Mouse (Mus musculus) gastrocnemius, adult 18-20 months (tissue): ENCODE results near the gene Atg9b. TPM values are rescaled to one million over a fixed set of nuclear protein-coding genes. Genes with fewer than 3 reads are reported as not detected.
A peak's percentile ranks its signal among the peaks of the same experiment; 100 is the strongest.

Experiments used
- DNase-seq: peaks from one replicate; pipeline ENCODE4 v3.0.0; 2021; ENCODE audit warnings: low spot score
- total RNA-seq, 2 experiments: library from RNA; stranded (reverse); gene quantifications; 2 replicates each; pipeline ENCODE4 v1.2.3; 2021

The Atg9b gene
- total RNA-seq, 2 experiments from 2014 or later = 0.16 to 0.19 TPM

- no peak for DNase-seq
Measured at GRCm38 (mm10) chr5:24350531-24351250, 41.3 kb downstream of the Atg9b start.

- no peak for DNase-seq
Measured at GRCm38 (mm10) chr5:24350073-24350472, 41.9 kb downstream of the Atg9b start.

GRCm38 (mm10) chr5:24348546-24348945 lies 43.4 kb downstream of the Atg9b start:
- no peak for DNase-seq

GRCm38 (mm10) chr5:24348128-24348527 lies 43.8 kb downstream of the Atg9b start:
- peak; percentile 34 for DNase-seq

GRCm38 (mm10) chr5:24347186-24347875 lies 44.6 kb downstream of the Atg9b start:
- no peak for DNase-seq

- DNase-seq = no peak
Measured at GRCm38 (mm10) chr5:24346313-24346712, 45.6 kb downstream of the Atg9b start.

- no peak for DNase-seq
Measured at GRCm38 (mm10) chr5:24344477-24345051, 47.4 kb downstream of the Atg9b start.

GRCm38 (mm10) chr5:24343977-24344436 lies 47.9 kb downstream of the Atg9b start:
- DNase-seq = no peak

- DNase-seq = no peak
Measured at GRCm38 (mm10) chr5:24343379-24343778, 48.6 kb downstream of the Atg9b start.

GRCm38 (mm10) chr5:24342966-24343365 lies 49.0 kb downstream of the Atg9b start:
- no peak for DNase-seq

GRCm38 (mm10) chr5:24342205-24342963 lies 49.6 kb downstream of the Atg9b start:
- DNase-seq = no peak

- DNase-seq = no peak
Measured at GRCm38 (mm10) chr5:24337821-24338220, 54.1 kb downstream of the Atg9b start.

GRCm38 (mm10) chr5:24337366-24337765 lies 54.6 kb downstream of the Atg9b start:
- DNase-seq = no peak

- DNase-seq = no peak
Measured at GRCm38 (mm10) chr5:24335888-24336511, 55.9 kb downstream of the Atg9b start.

GRCm38 (mm10) chr5:24334749-24335148 lies 57.2 kb downstream of the Atg9b start:
- no peak for DNase-seq

Other genes with a start within 250 kb of the Atg9b start
- gene Nupl2, start 227.2 kb downstream of the Atg9b start, total RNA-seq = 1 to 10 TPM; 5.3 to 6.4 TPM
- 1 to 10 TPM; 1.1 to 1.5 TPM for gene Kcnh2, start 40.5 kb downstream of the Atg9b start, total RNA-seq
- 1 to 10 TPM; 4.3 to 8.1 TPM for gene Nos3, start 27.3 kb downstream of the Atg9b start, total RNA-seq
- 10 to 100 TPM; 30.4 to 40.3 TPM for gene Abcb8, start 1.5 kb upstream of the Atg9b start, total RNA-seq
- under 1 TPM; 0.32 to 0.38 TPM for gene Asic3, start 21.2 kb upstream of the Atg9b start, total RNA-seq
- 10 to 100 TPM; 10.5 to 11.2 TPM for gene Cdk5, start 31.4 kb upstream of the Atg9b start, total RNA-seq
- 10 to 100 TPM; 13.9 to 14.3 TPM for gene Slc4a2, start 31.7 kb upstream of the Atg9b start, total RNA-seq
- gene Fastk, start 53.1 kb upstream of the Atg9b start, total RNA-seq = 100 to 1,000 TPM; 183 to 194 TPM
- gene Tmub1, start 55.7 kb upstream of the Atg9b start, total RNA-seq = 10 to 100 TPM; 17.7 to 23.3 TPM
- gene Agap3, start 60.0 kb upstream of the Atg9b start, total RNA-seq = 10 to 100 TPM; 74.3 to 84.7 TPM
- not detected for gene Gbx1, start 135.1 kb upstream of the Atg9b start, total RNA-seq
- 100 to 1,000 TPM; 101 to 107 TPM for gene Asb10, start 148.8 kb upstream of the Atg9b start, total RNA-seq
- gene 4931409K22Rik, start 164.7 kb upstream of the Atg9b start, total RNA-seq = not detected
- gene Abcf2, start 185.3 kb upstream of the Atg9b start, total RNA-seq = 100 to 1,000 TPM; 108 to 112 TPM
- gene Chpf2, start 194.6 kb upstream of the Atg9b start, total RNA-seq = 10 to 100 TPM in 1 of 2 experiments, 1 to 10 TPM in 1; 8.9 to 10.3 TPM
- gene Smarcd3, start 232.3 kb upstream of the Atg9b start, total RNA-seq = 100 to 1,000 TPM; 199 to 207 TPM